Mouse (Mus musculus) neural tube, embryonic 15.5 days (tissue): Measurements from ENCODE around the gene 4930453N24Rik. TPM values are rescaled to one million over a fixed set of nuclear protein-coding genes. Genes with fewer than 3 reads are reported as not detected.

Source experiments
- ATAC-seq: fragments of 200-750 bp; cut with Nextera tagmentation; 2 replicates; pipeline ENCODE4 v1.8.0; 2017; ENCODE audit warnings: mild to moderate bottlenecking, moderate TSS enrichment, moderate library complexity; ENCODE audit not compliant: low FRiP score
- H3K27ac ChIP-seq: fragments of 300-500 bp; sonication (generic); replicated peaks from 2 replicates; pipeline ENCODE4 v1.5.1; 2015; ENCODE audit warnings: mild to moderate bottlenecking, inconsistent platforms
- H3K27me3 ChIP-seq: fragments of 300-500 bp; sonication (generic); replicated peaks from 2 replicates; pipeline ENCODE4 v1.6.1; 2015; ENCODE audit warnings: inconsistent platforms
- H3K36me3 ChIP-seq: fragments of 300-500 bp; sonication (generic); 2 replicates; pipeline ENCODE4 v1.6.1; 2015; ENCODE audit warnings: inconsistent platforms
- H3K4me1 ChIP-seq: fragments of 300-500 bp; sonication (generic); 2 replicates; pipeline ENCODE4 v1.6.1; 2015; ENCODE audit warnings: inconsistent platforms
- H3K4me2 ChIP-seq: fragments of 300-500 bp; sonication (generic); 2 replicates; pipeline ENCODE4 v1.6.1; 2015; ENCODE audit warnings: inconsistent platforms, mild to moderate bottlenecking, moderate library complexity
- H3K4me3 ChIP-seq: fragments of 300-500 bp; sonication (generic); replicated peaks from 2 replicates; pipeline ENCODE4 v1.5.1; 2015; ENCODE audit warnings: mild to moderate bottlenecking, inconsistent platforms
- H3K9ac ChIP-seq: fragments of 300-500 bp; sonication (generic); replicated peaks from 2 replicates; pipeline ENCODE4 v1.6.1; 2015; ENCODE audit warnings: mild to moderate bottlenecking, inconsistent platforms
- H3K9me3 ChIP-seq: fragments of 300-500 bp; sonication (generic); replicated peaks from 2 replicates; pipeline ENCODE4 v1.6.1; 2016; ENCODE audit warnings: inconsistent platforms
- WGBS: fragments of 180-500 bp; shearing (Covaris S2); methylation state at CpG from one replicate; pipeline ENCODE4 v1.1.7; 2015; ENCODE audit warnings: mixed read lengths; 5-methylcytosine and 5-hydroxymethylcytosine counted together
- polyA plus RNA-seq: library from polyadenylated mRNA; unstranded; fragments of >200 nt; fragmentation: Nextera tagmentation; extraction: Ambion mirVana; gene quantifications from 2 replicates; pipeline ENCODE4 v1.2.1, GENCODE M21; 2015

The 4930453N24Rik gene
- polyA plus RNA-seq, 1 experiment from 2014 or later = 15.9 TPM

- Histone ChIP-seq H3K4me2 (no peak overlapping the region), H3K4me1 (peaks cover 4% of the 10 kb centered on the region; the same call in 1 of the 2 replicates), H3K9me3 (no peaks in the 10 kb centered on the region), H3K36me3 (no peaks in the 10 kb centered on the region), H3K9ac (no peak overlapping the region), H3K27ac (no peak overlapping the region), H3K27me3 (no peaks in the 10 kb centered on the region), H3K4me3 (no peak overlapping the region)
- WGBS = 31% methylated on average over 10 of the region's 10 CpGs
- ATAC-seq = no peak
Measured at GRCm38 (mm10) chr16:64717814-64718213, 53.1 kb downstream of the 4930453N24Rik start.

DNA sequence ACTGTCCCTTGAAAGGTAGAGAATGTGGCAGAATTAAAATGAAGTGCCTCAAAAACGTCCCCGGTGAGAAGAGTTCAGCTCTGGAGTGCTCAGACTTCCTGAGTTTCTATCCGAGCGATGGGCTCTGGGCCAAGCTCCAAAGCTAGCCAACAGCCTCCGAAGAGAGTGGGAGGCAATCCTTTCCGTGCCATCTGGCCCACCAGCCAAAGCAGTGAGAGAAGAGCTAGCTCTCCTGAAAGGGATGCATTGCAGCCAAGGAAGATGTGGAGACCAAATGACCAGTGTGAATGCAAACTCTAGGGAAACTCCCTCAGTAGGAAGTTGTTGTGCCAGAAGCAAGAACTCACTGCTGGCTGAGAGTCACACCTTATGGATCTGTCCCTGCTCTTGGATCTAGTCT lies 59.1 kb downstream of the 4930453N24Rik start:
- Histone ChIP-seq H3K4me3 (no peak overlapping the region), H3K9me3 (no peaks in the 10 kb centered on the region), H3K27me3 (no peaks in the 10 kb centered on the region), H3K27ac (no peak overlapping the region), H3K36me3 (no peaks in the 10 kb centered on the region), H3K4me1 (no peaks in the 10 kb centered on the region), H3K9ac (no peak overlapping the region), H3K4me2 (no peak overlapping the region)
- whole genome bisulfite sequencing = 90% methylated on average over 6 of the region's 6 CpGs
- ATAC-seq = no peak

Other genes with a start within 250 kb of the 4930453N24Rik start
- gene Csnka2ip, start 168.8 kb downstream of the 4930453N24Rik start, polyA plus RNA-seq = not detected in 2 replicates
- 4.5 and 4.9 TPM in 2 replicates for gene Zfp654, start 80.5 kb upstream of the 4930453N24Rik start, polyA plus RNA-seq
- 58.2 and 58.6 TPM in 2 replicates for gene Cggbp1, start 80.8 kb upstream of the 4930453N24Rik start, polyA plus RNA-seq